Mouse (Mus musculus): ENCODE results near the gene Fbxl22. TPM values are rescaled to one million over a fixed set of nuclear protein-coding genes. Genes with fewer than 3 reads are reported as not detected.

Gene Fbxl22
- total RNA-seq, 1 experiment from 2014 or later = 0.82 TPM

DNA sequence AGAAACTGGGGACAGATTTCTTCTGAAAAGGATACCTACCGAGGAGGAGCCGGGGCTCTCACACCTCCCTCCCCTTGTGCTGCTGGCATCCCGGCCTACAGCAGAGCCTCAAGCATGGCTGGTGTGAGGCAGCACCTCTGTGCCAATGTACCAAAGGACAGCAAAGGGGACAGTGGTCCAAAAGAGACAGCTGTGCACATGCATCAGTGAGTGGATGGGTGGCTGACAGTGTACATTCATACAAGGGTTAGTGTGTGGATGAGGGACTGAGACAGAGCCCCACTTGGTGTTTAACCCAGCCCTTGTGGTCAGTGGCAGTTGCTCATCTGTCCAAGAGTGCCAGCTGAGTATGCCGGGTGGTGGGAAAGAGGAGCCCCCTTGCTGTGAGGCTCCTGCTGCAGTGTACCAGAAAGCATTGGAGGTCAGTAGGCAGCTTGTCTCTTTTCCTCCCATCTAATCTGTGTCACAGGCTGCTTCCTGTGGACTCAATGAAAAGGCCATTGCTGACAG lies 5.4 kb downstream of the Fbxl22 start:
- ATAC-seq (replicated peaks; ENCODE audit: low read depth, poor library complexity, severe bottlenecking) = no peak

DNA sequence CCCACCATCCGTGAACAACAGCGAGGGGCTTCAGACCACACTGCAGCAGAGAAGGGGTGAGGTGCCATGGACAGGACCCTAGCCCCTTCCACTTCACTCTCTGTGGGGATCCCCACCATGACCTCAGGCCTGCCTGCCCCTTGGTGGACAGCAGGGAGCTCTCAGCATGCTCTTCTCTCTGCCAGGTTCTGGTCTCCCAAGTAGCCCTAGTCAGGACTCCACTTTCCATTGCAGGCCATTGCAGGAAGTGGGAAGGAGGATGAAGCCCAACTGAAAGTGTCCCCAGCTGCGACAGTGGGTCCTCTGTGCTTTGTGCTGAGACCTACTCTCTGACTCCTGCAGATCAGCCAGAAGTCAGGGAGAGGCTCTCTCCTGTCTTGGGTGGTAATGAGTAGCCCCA lies 6.7 kb downstream of the Fbxl22 start:
- no peak for ATAC-seq (replicated peaks; ENCODE audit: low read depth, poor library complexity, severe bottlenecking)

DNA sequence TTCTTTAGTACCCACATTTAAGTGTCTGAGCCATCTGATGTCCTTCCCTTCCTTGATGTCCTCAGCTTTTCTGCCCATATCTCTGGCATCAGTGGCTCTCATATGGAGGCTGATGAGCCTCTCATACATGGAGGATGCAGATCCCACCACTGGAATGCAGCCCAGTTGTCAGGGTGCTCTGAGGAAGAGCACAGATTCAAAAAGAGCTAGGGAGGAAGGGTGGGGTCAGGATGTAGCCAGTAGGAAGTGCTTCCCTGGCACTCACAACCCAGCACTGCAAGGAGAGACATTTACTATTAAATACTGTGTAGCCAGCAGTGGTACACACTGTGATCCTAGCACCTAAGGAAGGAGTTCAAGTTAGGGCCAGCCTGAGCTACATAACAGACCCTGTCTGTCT lies 8.0 kb downstream of the Fbxl22 start:
- ATAC-seq (replicated peaks; ENCODE audit: low read depth, poor library complexity, severe bottlenecking) = no peak

DNA sequence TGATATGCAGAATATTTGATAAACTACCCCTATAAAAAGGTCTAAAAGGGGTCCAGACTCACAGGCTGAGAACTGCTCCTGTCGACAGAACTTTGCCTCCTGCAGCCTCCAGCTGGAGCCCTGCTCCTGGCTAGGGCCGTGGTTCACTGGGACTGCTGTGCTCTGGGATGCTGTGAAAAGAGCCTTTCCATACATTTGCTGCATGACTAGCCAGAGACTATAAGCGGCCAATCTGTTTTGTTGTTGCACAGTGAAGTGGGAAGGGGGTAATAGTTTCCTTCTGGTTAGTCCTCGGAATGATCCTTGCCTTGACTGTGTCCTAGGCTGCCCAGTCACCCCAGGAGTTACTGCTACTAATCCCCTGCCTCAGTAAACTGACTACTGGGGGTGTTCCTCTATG lies 8.4 kb downstream of the Fbxl22 start:
- ATAC-seq (replicated peaks; ENCODE audit: low read depth, poor library complexity, severe bottlenecking) = no peak

DNA sequence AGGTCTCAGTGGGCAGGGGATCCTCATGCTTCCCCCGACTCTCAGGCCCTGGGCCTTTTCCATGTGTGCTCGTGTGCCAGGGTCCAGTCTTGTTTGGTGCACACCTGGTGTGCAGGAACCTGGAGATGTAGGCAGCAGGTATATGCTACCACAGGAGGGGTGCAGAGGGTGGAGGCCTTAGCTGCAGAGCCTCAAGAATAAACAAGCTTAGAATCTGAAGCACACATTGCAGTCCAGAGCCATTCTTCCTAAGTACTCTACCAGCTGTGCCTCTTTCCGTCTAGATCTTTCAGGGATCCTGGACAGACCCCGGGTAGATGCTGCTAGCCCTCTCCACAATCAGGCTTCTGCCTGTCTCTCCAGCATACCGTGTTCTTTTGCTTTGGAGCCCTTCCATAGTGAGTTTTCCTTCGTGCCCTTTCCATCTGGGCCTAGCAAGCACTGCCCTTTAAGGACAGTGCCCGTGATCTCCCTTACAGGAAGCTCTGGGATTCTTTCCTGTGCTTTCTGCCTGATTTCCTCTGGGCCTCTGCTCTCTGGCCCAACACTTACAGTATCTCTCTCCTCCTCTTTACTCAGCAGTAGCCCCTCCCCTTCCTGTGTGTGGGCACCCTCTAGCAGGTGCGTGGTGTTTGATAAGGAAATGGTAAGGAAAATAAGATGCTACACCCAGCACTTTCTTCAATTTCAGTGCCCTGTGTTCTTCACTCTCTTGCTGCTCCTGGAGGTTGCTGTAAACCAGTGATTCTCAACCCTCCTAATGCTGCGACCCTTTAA lies 9.1 kb downstream of the Fbxl22 start:
- peak; percentile 80 for ATAC-seq (replicated peaks; ENCODE audit: low read depth, poor library complexity, severe bottlenecking)

DNA sequence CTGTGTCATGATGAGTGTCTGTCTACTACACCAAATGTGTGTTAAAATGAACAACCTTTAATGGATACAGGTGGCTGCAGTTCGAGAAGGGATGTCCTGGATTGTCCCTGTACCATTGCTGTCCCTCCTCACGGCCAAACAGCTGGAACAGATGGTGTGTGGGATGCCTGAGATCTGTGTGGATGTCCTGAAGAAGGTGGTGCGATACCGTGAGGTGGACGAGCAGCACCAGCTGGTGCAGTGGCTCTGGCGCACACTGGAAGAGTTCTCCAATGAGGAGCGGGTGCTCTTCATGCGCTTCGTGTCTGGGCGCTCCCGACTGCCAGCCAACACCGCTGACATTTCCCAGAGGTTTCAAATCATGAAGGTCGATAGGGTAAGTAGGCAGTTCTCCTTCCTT lies 9.9 kb downstream of the Fbxl22 start:
- ATAC-seq (replicated peaks; ENCODE audit: low read depth, poor library complexity, severe bottlenecking) = no peak

DNA sequence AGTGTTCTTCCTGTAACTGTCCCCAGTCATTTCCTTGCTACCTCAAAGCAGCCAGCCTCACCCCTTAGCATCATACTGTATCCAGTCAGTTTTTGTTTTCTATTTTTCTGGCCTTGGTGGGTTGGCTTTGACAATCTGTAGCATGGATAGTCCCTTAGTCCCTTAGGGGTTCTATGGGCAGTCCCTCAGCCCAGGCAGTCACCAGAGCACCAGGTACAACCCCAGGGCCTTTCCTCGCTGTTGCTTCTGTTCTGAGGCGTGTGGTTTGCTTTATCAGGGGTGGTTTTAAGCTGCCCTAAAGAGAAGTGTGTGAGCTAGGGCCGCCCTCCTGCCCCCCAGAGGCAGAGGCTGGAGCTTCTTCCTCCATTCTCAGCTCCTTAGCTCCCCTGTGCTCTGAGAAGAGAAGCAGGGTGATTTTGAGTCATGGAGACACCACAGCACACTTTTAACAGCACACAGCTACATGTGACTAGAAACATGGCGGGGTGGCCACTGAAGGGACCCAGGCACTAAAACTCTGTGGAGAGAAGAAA lies 10.4 kb downstream of the Fbxl22 start:
- ATAC-seq (replicated peaks; ENCODE audit: low read depth, poor library complexity, severe bottlenecking) = peak; percentile 66

DNA sequence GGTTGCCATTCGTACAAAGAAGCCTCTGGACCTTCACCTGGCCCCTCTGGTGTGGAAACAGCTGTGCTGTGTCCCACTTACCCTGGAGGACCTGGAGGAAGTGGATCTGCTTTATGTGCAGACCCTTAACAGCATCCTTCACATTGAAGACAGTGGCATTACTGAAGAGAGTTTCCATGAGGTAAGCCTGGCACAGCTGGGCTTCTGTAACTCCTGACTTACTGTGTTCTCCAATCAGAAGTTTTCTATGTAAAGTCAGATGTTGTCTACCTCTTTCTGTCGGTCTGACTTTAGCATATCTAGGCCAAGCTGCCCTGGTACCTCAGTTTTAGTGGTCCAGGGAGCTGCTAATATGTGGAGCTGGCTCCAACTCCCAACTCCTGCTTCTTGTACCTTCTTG lies 13.1 kb downstream of the Fbxl22 start:
- ATAC-seq (replicated peaks; ENCODE audit: low read depth, poor library complexity, severe bottlenecking) = no peak

DNA sequence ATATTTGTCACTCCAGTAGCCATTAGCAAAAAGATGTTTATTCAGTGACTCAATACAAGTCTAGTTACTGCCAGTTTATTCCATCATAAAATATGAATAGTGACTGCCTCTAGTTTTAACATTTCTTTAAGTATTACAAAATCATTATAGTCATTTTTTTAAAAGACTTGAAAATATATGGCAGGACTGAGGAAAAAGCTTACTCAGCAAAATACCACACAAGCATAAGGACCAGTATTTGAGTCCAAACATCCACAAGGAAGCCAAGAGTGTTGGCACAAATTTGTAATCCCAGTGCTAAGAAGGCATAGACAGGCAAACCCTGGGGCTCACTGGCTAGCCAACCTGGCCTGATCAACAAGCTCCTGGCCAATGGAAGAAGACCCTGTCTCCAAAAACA lies 20.4 kb downstream of the Fbxl22 start:
- no peak for ATAC-seq (replicated peaks; ENCODE audit: low read depth, poor library complexity, severe bottlenecking)

DNA sequence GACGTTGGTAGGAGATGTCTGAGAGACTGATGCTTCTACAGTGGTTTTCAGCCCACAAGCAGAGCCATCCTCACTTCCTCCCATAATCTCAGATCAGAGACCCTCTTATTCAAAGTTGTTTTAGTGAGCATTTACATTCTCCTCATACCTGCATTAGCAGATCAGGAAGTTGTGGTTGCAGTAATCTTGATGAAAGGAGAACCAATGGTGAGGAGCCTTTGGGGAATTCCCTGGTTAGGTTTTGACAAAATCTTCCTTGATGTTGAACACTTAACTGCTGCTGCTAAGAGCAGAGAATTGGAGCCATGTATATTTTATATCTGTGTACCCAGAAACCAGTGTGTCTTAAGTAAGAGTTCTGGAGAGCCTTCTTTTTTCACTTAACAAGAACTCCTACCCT lies 22.0 kb downstream of the Fbxl22 start:
- no peak for ATAC-seq (replicated peaks; ENCODE audit: low read depth, poor library complexity, severe bottlenecking)

DNA sequence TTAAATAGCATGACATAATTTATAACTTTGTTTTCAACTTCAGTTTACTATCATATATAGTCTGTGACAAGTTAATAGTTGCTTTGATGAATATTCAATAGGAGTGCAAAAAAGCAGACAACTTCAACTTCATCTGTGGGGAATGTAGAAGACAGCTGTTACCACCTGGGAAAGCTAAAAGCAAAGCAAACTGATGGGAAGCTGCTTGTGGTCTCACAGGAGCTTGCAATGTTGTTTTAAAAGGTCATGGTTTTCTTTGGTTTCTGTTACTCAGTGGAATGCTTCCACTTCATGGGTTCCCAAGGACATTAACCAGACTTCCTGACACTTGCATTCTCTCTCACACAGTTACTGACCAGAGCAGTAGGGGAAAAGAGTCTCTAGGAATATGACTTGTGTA lies 25.6 kb downstream of the Fbxl22 start:
- no peak for ATAC-seq (replicated peaks; ENCODE audit: low read depth, poor library complexity, severe bottlenecking)

DNA sequence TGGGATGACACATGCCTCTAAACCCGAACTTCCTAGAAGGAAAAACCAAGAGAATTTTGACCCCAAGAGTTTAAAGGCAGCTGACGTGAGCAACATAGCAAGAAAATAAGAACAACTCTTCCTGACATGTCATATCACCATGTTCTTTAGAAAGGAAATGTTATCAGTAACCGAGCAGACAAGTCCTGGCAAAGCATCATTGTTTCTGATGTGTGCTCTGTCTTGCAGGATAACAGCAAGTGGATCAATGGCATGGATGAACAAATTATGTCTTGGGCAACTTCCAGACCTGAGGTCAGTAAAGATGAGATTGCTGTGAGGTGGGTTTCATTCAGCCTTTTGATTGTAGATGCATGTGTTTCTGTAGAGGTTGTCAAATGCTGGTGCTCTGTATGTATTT lies 31.0 kb downstream of the Fbxl22 start:
- ATAC-seq (replicated peaks; ENCODE audit: low read depth, poor library complexity, severe bottlenecking) = no peak; the same call in 1 of the 2 replicates

DNA sequence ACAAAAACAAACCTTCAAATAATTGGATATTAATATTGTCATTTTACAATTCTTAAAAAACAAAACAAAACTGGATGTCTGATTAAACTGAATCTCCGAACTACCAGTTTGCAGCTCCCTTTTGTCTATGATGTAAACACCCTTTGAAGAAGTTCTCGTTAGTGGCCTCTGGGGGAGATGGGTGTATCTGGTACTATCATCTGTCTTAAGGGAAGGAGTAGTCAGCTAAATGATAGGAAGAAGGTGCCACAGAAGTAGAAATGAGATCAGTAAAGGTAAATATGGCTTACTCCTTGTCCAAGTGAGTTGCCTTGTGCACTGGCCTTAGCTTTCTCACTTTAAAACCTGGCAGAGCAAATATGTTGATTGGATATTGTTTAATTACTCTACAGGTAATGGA lies 36.6 kb downstream of the Fbxl22 start:
- no peak for ATAC-seq (replicated peaks; ENCODE audit: low read depth, poor library complexity, severe bottlenecking)

DNA sequence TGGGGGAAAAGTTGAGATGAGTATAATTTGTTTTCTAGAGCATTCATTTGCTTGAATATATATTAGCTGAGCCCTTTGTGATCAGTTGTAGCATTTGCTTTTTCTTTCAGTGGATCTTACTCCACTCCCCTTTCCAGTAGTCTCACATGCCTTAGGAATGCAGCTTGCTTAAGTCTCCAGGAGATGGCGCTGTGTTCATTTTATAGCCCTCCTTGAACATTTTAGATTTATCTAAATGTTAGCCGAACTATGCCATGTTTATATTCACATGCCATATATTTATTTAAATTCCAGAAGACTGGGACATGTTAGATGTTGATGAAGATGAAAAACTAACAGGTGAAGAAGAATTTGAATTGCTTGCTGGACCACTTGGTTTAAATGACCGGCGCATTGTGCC lies 49.3 kb downstream of the Fbxl22 start:
- ATAC-seq (replicated peaks; ENCODE audit: low read depth, poor library complexity, severe bottlenecking) = 0 out of 2 replicates have a peak, but pooled peaks have one; percentile 45

Other genes starting within 250 kb of the Fbxl22 start
- gene Herc1, start 164.1 kb downstream of the Fbxl22 start, total RNA-seq (2017) = 80.8 and 106 TPM in 2 replicates
- gene Usp3, start 78.5 kb upstream of the Fbxl22 start, total RNA-seq (2017) = 54.7 and 81.8 TPM in 2 replicates
- 3.4 and 3.7 TPM in 2 replicates for gene Car12, start 199.1 kb upstream of the Fbxl22 start, total RNA-seq (2017)

Measured in common myeloid progenitor, adult 5-6 weeks (primary cell).